Mouse (Mus musculus) heart, embryonic 11.5 days (tissue): ENCODE data around the gene Rpsa. TPM values are rescaled to one million over a fixed set of nuclear protein-coding genes. Genes with fewer than 3 reads are reported as not detected.

Source experiments
- ATAC-seq: fragments of 200-750 bp; cut with Nextera tagmentation; replicated peaks from 2 replicates; pipeline ENCODE4 v1.8.0; 2017; ENCODE audit warnings: moderate library complexity; ENCODE audit not compliant: insufficient number of reproducible peaks, low FRiP score, low TSS enrichment
- H3K27ac ChIP-seq: fragments of 300-500 bp; sonication (generic); 2 replicates; pipeline ENCODE4 v1.5.1; 2014; ENCODE audit warnings: mild to moderate bottlenecking, low read depth, low read length
- H3K27me3 ChIP-seq: fragments of 300-500 bp; sonication (generic); 2 replicates; pipeline ENCODE4 v1.6.1; 2014; ENCODE audit warnings: mild to moderate bottlenecking, low read length, mixed read lengths; ENCODE audit not compliant: control insufficient read depth, insufficient read depth
- H3K36me3 ChIP-seq: fragments of 300-500 bp; sonication (generic); 2 replicates; pipeline ENCODE4 v1.6.1; 2014; ENCODE audit warnings: mild to moderate bottlenecking, low read length, moderate library complexity, mixed read lengths; ENCODE audit not compliant: control insufficient read depth, insufficient read depth
- H3K4me1 ChIP-seq: fragments of 300-500 bp; sonication (generic); 2 replicates; pipeline ENCODE4 v1.6.1; 2014; ENCODE audit warnings: low read length; ENCODE audit not compliant: control insufficient read depth, insufficient read depth
- H3K4me2 ChIP-seq: fragments of 300-500 bp; sonication (generic); 2 replicates; pipeline ENCODE4 v1.6.1; 2014; ENCODE audit warnings: mild to moderate bottlenecking, moderate library complexity
- H3K4me3 ChIP-seq: fragments of 300-500 bp; sonication (generic); 2 replicates; pipeline ENCODE4 v1.5.1; 2014; ENCODE audit warnings: low read depth, low read length
- H3K9ac ChIP-seq: fragments of 300-500 bp; sonication (generic); 2 replicates; pipeline ENCODE4 v1.6.1; 2014; ENCODE audit warnings: mild to moderate bottlenecking, low read depth, low read length, moderate library complexity
- H3K9me3 ChIP-seq: fragments of 300-500 bp; sonication (generic); replicated peaks from 2 replicates; pipeline ENCODE4 v1.6.1; 2016; ENCODE audit warnings: low read length; ENCODE audit not compliant: control insufficient read depth
- WGBS: fragments of 180-500 bp; shearing (Covaris S2); extraction: QIAGEN DNeasy Blood & Tissue Kit; methylation state at CpG from one replicate; pipeline ENCODE4 v1.1.7; 2014; ENCODE audit not compliant: insufficient replicate concordance; 5-methylcytosine and 5-hydroxymethylcytosine counted together
- polyA plus RNA-seq: library from polyadenylated mRNA; unstranded; fragments of >200 nt; fragmentation: Nextera tagmentation; extraction: Ambion mirVana; gene quantifications from 2 replicates; pipeline ENCODE4 v1.2.1, GENCODE M21; 2014

Rpsa gene
- polyA plus RNA-seq, 1 experiment from 2014 or later, result 1,315 TPM

- Histone ChIP-seq H3K27me3 (no peaks in the 10 kb centered on the region), H3K9ac (no peak overlapping the region), H3K4me3 (no peak overlapping the region), H3K9me3 (no peaks in the 10 kb centered on the region), H3K36me3 (no peaks in the 10 kb centered on the region), H3K4me1 (no peaks in the 10 kb centered on the region), H3K4me2 (no peak overlapping the region), H3K27ac (no peak overlapping the region)
- 44% methylated on average over 4 of the region's 4 CpGs for WGBS
- no peak for ATAC-seq
Observed at GRCm38 (mm10) chr9:120158047-120158446, 30.6 kb downstream of the Rpsa start.

GRCm38 (mm10) chr9:120163862-120164261 is 36.4 kb downstream of the Rpsa start:
- Histone ChIP-seq H3K36me3 (no peaks in the 10 kb centered on the region), H3K9ac (no peak overlapping the region), H3K9me3 (no peaks in the 10 kb centered on the region), H3K4me1 (no peaks in the 10 kb centered on the region), H3K4me3 (no peak overlapping the region), H3K27ac (no peak overlapping the region), H3K4me2 (no peak overlapping the region), H3K27me3 (peaks cover 5% of the 10 kb centered on the region)
- 84% methylated on average over 16 of the region's 16 CpGs for WGBS
- no peak for ATAC-seq

- H3K4me3 ChIP-seq, result no peak overlapping the region
- H3K4me1 ChIP-seq, result no peaks in the 10 kb centered on the region
- H3K4me2 ChIP-seq, result no peak overlapping the region
- no peak overlapping the region for H3K27ac ChIP-seq
- H3K27me3 ChIP-seq, result peaks cover 5% of the 10 kb centered on the region
- 60% methylated on average over 11 of the region's 11 CpGs for WGBS
- no peaks in the 10 kb centered on the region for H3K9me3 ChIP-seq
- H3K36me3 ChIP-seq, result no peaks in the 10 kb centered on the region
- ATAC-seq, result no peak
- H3K9ac ChIP-seq, result no peak overlapping the region
Observed at GRCm38 (mm10) chr9:120167826-120168225, 40.3 kb downstream of the Rpsa start.

- no peak overlapping the region for H3K9ac ChIP-seq
- no peaks in the 10 kb centered on the region; the same call in 1 of the 2 replicates for H3K9me3 ChIP-seq
- WGBS, result 44% methylated on average over 5 of the region's 5 CpGs
- no peaks in the 10 kb centered on the region for H3K4me1 ChIP-seq
- H3K4me3 ChIP-seq, result no peak overlapping the region
- 0 out of 2 replicates have a peak, but pooled peaks have one; percentile 59 for ATAC-seq
- no peak overlapping the region for H3K27ac ChIP-seq
- H3K4me2 ChIP-seq, result no peak overlapping the region
- H3K27me3 ChIP-seq, result peaks cover 5% of the 10 kb centered on the region
- H3K36me3 ChIP-seq, result no peaks in the 10 kb centered on the region
Observed at GRCm38 (mm10) chr9:120171295-120171694, 43.8 kb downstream of the Rpsa start.

DNA sequence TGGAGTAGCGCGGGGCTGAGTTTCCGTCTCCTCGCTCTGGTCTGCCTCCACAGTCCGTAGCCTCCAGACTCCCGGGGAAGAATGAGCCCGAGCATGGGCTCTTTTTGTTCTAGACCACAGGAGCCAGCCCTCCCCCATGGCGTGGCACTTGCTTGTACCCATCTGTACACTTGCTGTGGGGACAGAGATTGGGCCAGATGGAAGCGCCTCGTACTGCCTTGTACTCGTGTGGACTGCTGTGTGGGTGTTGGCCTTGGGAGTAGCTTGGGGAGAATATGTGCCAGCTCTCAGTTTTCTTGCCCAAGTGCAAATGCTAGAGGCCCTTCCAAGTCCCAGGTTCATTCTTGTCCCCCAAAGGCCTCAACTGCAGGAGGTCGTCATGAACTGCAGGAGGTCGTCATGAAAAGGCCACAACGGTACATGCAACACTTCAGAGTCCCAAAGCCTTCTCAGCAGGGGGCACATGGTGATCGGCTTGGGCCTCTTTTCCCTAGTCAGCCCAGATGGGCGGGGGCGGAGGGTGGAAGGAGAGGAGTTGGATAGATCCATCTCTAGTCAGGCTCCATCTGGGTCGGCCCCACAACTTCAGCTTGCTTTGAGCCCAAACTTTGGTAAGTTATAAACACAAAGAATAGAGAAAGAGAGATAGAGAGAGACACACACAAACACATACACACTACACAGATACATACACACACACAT is 47.1 kb downstream of the Rpsa start:
- Histone ChIP-seq H3K9ac (no peak overlapping the region), H3K36me3 (no peaks in the 10 kb centered on the region), H3K27ac (no peak overlapping the region), H3K9me3 (no peaks in the 10 kb centered on the region; the same call in 1 of the 2 replicates), H3K27me3 (no peaks in the 10 kb centered on the region), H3K4me3 (no peak overlapping the region), H3K4me1 (no peaks in the 10 kb centered on the region), H3K4me2 (no peak overlapping the region)
- 79% methylated on average over 18 of the region's 18 CpGs for WGBS
- no peak for ATAC-seq

DNA sequence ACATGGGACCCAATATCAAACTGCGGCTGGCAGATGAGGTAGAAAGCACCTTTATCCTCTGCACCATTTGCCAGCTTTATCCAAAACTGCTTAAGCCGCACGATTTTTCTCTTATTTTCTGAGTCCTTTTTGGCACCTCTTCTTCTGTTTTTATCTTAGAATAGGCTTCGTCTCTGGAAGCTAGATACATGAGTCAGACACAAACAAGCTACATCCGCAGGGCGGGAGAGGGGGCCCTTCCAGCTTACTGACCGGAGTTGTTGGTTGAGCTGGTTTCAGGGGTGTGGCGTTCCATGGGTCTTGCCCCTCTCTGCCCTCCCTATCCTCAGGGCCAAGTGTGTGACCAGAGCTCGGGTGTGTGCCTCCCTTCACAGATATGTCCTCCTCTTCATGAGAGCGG is 51.3 kb downstream of the Rpsa start:
- H3K27me3 ChIP-seq, result no peaks in the 10 kb centered on the region
- WGBS, result 77% methylated on average over 10 of the region's 10 CpGs
- no peaks in the 10 kb centered on the region for H3K9me3 ChIP-seq
- no peak overlapping the region for H3K9ac ChIP-seq
- no peak overlapping the region for H3K27ac ChIP-seq
- no peaks in the 10 kb centered on the region for H3K4me1 ChIP-seq
- H3K4me2 ChIP-seq, result no peak overlapping the region
- ATAC-seq, result no peak
- no peaks in the 10 kb centered on the region for H3K36me3 ChIP-seq
- no peak overlapping the region for H3K4me3 ChIP-seq

Other genes starting within 250 kb of the Rpsa start
- gene Wdr48, start 232.8 kb upstream of the Rpsa start, polyA plus RNA-seq, result 39.9 and 49.5 TPM in 2 replicates
- gene Gorasp1, start 190.1 kb upstream of the Rpsa start, polyA plus RNA-seq, result 18.0 and 20.3 TPM in 2 replicates
- gene Ttc21a, start 190.1 kb upstream of the Rpsa start, polyA plus RNA-seq, result 0.23 and 0.37 TPM in 2 replicates
- 3.3 and 4.2 TPM in 2 replicates for gene Csrnp1, start 143.0 kb upstream of the Rpsa start, polyA plus RNA-seq
- 38.2 and 64.5 TPM in 2 replicates for gene Xirp1, start 104.1 kb upstream of the Rpsa start, polyA plus RNA-seq
- gene Cx3cr1, start 57.8 kb upstream of the Rpsa start, polyA plus RNA-seq, result 2.3 and 3.1 TPM in 2 replicates
- not detected in 2 replicates for gene Ccr8, start 35.6 kb upstream of the Rpsa start, polyA plus RNA-seq
- gene Slc25a38, start 17.3 kb upstream of the Rpsa start, polyA plus RNA-seq, result 35.4 and 40.5 TPM in 2 replicates
- gene Mobp, start 22.0 kb downstream of the Rpsa start, polyA plus RNA-seq, result not detected in 2 replicates
- 0.11 and 0.15 TPM in 2 replicates for gene Myrip, start 173.8 kb downstream of the Rpsa start, polyA plus RNA-seq